Mouse (Mus musculus): ENCODE data around the gene Gm21258. TPM values are rescaled to one million over a fixed set of nuclear protein-coding genes. Genes with fewer than 3 reads are reported as not detected.

Gm21258 gene
- not detected for polyA plus RNA-seq (2014; fragmentation: Illumina TruSeq; extraction: RNeasy Lipid Tissue Mini Kit (QIAGEN cat#74804); ENCODE audit: low read depth, low replicate concordance)

DNA sequence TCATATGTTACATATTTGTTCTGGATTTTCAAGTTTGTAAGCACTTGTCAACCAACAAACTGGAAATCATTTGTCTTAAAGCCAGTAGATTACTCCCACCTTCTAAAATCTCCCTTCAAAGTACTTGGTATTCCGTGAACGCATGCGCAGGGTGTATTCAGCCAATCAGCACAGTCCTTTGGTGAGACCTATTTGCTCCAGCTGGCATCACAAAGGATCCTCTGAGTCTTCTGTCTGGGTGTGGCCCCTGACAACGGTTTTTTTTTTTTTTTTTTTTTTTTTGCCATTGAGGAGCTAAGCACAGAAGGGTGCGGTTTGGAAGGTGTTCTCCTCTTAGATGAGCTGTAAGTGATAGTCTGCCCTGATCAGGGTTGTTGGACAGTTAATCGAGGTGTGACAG lies at the start of gene Gm21258:
TSS of gene Gm21258 (plus strand) at position 301 of the 400 bp plus-strand sequence.

Data from adrenal gland, adult 10 weeks (tissue).